Mouse (Mus musculus) heart, postnatal 0 days (tissue): ENCODE results near the gene Stk35.

ENCODE experiments used
- CTCF ChIP-seq: IDR thresholded peaks from 2 replicates; pipeline ENCODE4 v1.5.1; 2016; ENCODE audit warnings: antibody characterized with exemption, control low read depth, low read depth
- EP300 ChIP-seq: IDR thresholded peaks from 2 replicates; pipeline ENCODE4 v1.6.1; 2016; ENCODE audit warnings: antibody characterized with exemption, low read depth

GRCm38 (mm10) chr2:129814033-129814432 lies 13.7 kb downstream of the Stk35 start:
- no peak for TF ChIP-seq CTCF
- no peak for TF ChIP-seq EP300
